Mouse (Mus musculus): Measurements from ENCODE around the gene Coro7. TPM values are rescaled to one million over a fixed set of nuclear protein-coding genes. Genes with fewer than 3 reads are reported as not detected.

Gene Coro7
- total and polyA plus RNA-seq, 2 experiments = 6.1 to 22.7 TPM

GRCm38 (mm10) chr16:4634681-4635080, 44.9 kb downstream of the Coro7 start:
- no peak for DNase-seq (ENCODE audit: extremely low read depth, low read depth, low spot score)
- 94% methylated on average over 9 of the region's 9 CpGs for WGBS

DNA sequence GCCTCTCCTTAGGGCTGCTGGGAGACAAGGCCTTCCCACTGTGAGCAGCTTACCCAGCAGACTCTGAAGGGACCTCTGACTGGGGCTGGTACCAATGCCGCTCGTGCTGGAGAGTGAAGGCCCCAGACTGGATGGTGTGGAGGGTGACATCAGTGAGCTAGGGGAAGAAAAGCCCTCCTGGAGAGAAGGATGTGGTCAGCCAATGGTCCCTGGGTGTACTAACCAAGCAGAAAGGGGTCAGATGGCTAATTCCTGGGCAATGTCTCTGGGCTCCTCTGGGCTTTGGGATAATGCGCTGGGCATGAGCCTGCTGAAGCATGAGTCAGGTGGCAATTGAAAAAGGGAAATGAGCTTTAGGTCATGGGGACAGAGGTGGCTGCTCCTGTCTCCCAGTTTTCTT, 45.9 kb downstream of the Coro7 start:
- H3K27ac ChIP-seq (replicated peaks; ENCODE audit: insufficient read depth, low read depth, low read length) = no peak overlapping the region
- TF ChIP-seq CTCF (IDR thresholded peaks at IDR 0.05; ENCODE audit: low read depth, low read length) = no peak
- no peak for TF ChIP-seq POLR2A (IDR thresholded peaks at IDR 0.05; ENCODE audit: extremely low read depth, insufficient read depth, low read length)
- H3K4me3 ChIP-seq (ENCODE audit: insufficient read depth, low read depth, low read length) = no peak overlapping the region
- no peaks in the 10 kb centered on the region for H3K36me3 ChIP-seq (ENCODE audit: control insufficient read depth, insufficient read depth, low read length)
- H3K9ac ChIP-seq (ENCODE audit: low read depth, low read length) = no peak overlapping the region
- no peaks in the 10 kb centered on the region for H3K27me3 ChIP-seq (ENCODE audit: control insufficient read depth, insufficient read depth, low read length)
- WGBS = 93% methylated on average over 3 of the region's 3 CpGs
- no peaks in the 10 kb centered on the region for H3K4me1 ChIP-seq (ENCODE audit: control insufficient read depth, insufficient read depth, low read length)
- DNase-seq (ENCODE audit: extremely low read depth, low read depth, low spot score) = no peak
- no peaks in the 10 kb centered on the region for H3K79me2 ChIP-seq (ENCODE audit: control insufficient read depth, insufficient read depth, low read length)

More at GRCm38 (mm10) chr16:4634681-4635080, 44.9 kb downstream of the Coro7 start:
- TF ChIP-seq CTCF (IDR thresholded peaks at IDR 0.05; ENCODE audit: low read depth, low read length) (no peak), POLR2A (IDR thresholded peaks at IDR 0.05; ENCODE audit: extremely low read depth, insufficient read depth, low read length) (no peak)
- H3K4me3 ChIP-seq (ENCODE audit: insufficient read depth, low read depth, low read length) = no peak overlapping the region
- no peak overlapping the region for H3K9ac ChIP-seq (ENCODE audit: low read depth, low read length)
- H3K36me3 ChIP-seq (ENCODE audit: control insufficient read depth, insufficient read depth, low read length) = no peaks in the 10 kb centered on the region
- no peak overlapping the region for H3K27ac ChIP-seq (replicated peaks; ENCODE audit: insufficient read depth, low read depth, low read length)
- no peaks in the 10 kb centered on the region for H3K27me3 ChIP-seq (ENCODE audit: control insufficient read depth, insufficient read depth, low read length)
- no peaks in the 10 kb centered on the region for H3K4me1 ChIP-seq (ENCODE audit: control insufficient read depth, insufficient read depth, low read length)
- H3K79me2 ChIP-seq (ENCODE audit: control insufficient read depth, insufficient read depth, low read length) = no peaks in the 10 kb centered on the region

- no peak for DNase-seq (ENCODE audit: extremely low read depth, low read depth, low spot score)
- Histone ChIP-seq H3K36me3 (ENCODE audit: control insufficient read depth, insufficient read depth, low read length) (no peaks in the 10 kb centered on the region), H3K27ac (replicated peaks; ENCODE audit: insufficient read depth, low read depth, low read length) (no peak overlapping the region), H3K27me3 (ENCODE audit: control insufficient read depth, insufficient read depth, low read length) (no peaks in the 10 kb centered on the region), H3K79me2 (ENCODE audit: control insufficient read depth, insufficient read depth, low read length) (no peaks in the 10 kb centered on the region), H3K9ac (ENCODE audit: low read depth, low read length) (no peak overlapping the region), H3K4me3 (ENCODE audit: insufficient read depth, low read depth, low read length) (no peak overlapping the region), H3K4me1 (ENCODE audit: control insufficient read depth, insufficient read depth, low read length) (no peaks in the 10 kb centered on the region)
- peak; percentile 60 for TF ChIP-seq CTCF (IDR thresholded peaks at IDR 0.05; ENCODE audit: low read depth, low read length)
- no peak for TF ChIP-seq POLR2A (IDR thresholded peaks at IDR 0.05; ENCODE audit: extremely low read depth, insufficient read depth, low read length)
- WGBS = 53% methylated on average over 7 of the region's 7 CpGs
These were observed 47.5 kb downstream of the Coro7 start for GRCm38 (mm10) chr16:4632050-4632449.

- Histone ChIP-seq H3K27ac (replicated peaks; ENCODE audit: insufficient read depth, low read depth, low read length) (no peak overlapping the region), H3K9ac (ENCODE audit: low read depth, low read length) (no peak overlapping the region), H3K4me3 (ENCODE audit: insufficient read depth, low read depth, low read length) (no peak overlapping the region), H3K36me3 (ENCODE audit: control insufficient read depth, insufficient read depth, low read length) (no peaks in the 10 kb centered on the region), H3K4me1 (ENCODE audit: control insufficient read depth, insufficient read depth, low read length) (peaks cover 1% of the 10 kb centered on the region; the same call in 1 of the 2 replicates), H3K27me3 (ENCODE audit: control insufficient read depth, insufficient read depth, low read length) (no peaks in the 10 kb centered on the region), H3K79me2 (ENCODE audit: control insufficient read depth, insufficient read depth, low read length) (no peaks in the 10 kb centered on the region)
- DNase-seq (ENCODE audit: extremely low read depth, low read depth, low spot score) = peak; percentile 40
- WGBS = 21% methylated on average over 6 of the region's 6 CpGs
- TF ChIP-seq POLR2A (IDR thresholded peaks at IDR 0.05; ENCODE audit: extremely low read depth, insufficient read depth, low read length) (no peak), CTCF (IDR thresholded peaks at IDR 0.05; ENCODE audit: low read depth, low read length) (peak; percentile 99)
These were observed 49.6 kb downstream of the Coro7 start for GRCm38 (mm10) chr16:4629950-4630349.

DNA sequence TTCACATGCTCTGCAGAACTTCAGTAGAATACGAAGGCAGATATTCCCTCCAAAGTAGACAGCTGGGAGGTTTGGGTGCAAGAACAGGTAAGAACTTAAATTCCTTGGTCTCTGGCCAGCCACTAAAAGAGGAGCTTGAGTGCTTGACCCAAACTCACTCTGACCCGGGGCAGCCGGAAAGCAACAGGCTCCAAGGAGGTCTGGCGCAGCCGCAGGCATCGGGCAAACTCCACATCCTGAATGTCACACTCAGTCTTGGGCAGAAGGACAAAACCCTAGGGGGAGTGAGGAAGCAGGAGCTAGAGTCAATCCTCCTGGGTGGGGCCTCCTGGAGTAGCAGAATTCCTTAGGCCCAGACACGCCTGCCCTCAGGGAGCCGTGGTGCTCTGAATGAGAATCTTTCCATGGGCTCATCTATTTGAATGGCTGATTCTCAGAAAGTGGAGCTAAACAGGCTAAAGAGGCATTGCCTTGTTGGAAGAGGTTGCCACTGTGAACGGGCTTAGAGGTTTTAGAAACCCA, 50.6 kb downstream of the Coro7 start:
- H3K36me3 ChIP-seq (ENCODE audit: control insufficient read depth, insufficient read depth, low read length) = no peaks in the 10 kb centered on the region
- 97% methylated on average over 9 of the region's 9 CpGs for WGBS
- DNase-seq (ENCODE audit: extremely low read depth, low read depth, low spot score) = no peak

GRCm38 (mm10) chr16:4627105-4627504, 52.5 kb downstream of the Coro7 start:
- DNase-seq (ENCODE audit: extremely low read depth, low read depth, low spot score) = no peak
- no peaks in the 10 kb centered on the region for H3K36me3 ChIP-seq (ENCODE audit: control insufficient read depth, insufficient read depth, low read length)
- no peak overlapping the region for H3K27ac ChIP-seq (replicated peaks; ENCODE audit: insufficient read depth, low read depth, low read length)
- peaks cover 16% of the 10 kb centered on the region for H3K79me2 ChIP-seq (ENCODE audit: control insufficient read depth, insufficient read depth, low read length)
- WGBS = 91% methylated on average over 6 of the region's 6 CpGs
- H3K9ac ChIP-seq (ENCODE audit: low read depth, low read length) = no peak overlapping the region
- TF ChIP-seq POLR2A (IDR thresholded peaks at IDR 0.05; ENCODE audit: extremely low read depth, insufficient read depth, low read length) = no peak
- TF ChIP-seq CTCF (IDR thresholded peaks at IDR 0.05; ENCODE audit: low read depth, low read length) = no peak
- H3K4me1 ChIP-seq (ENCODE audit: control insufficient read depth, insufficient read depth, low read length) = peaks cover 10% of the 10 kb centered on the region
- H3K4me3 ChIP-seq (ENCODE audit: insufficient read depth, low read depth, low read length) = no peak overlapping the region
- no peaks in the 10 kb centered on the region for H3K27me3 ChIP-seq (ENCODE audit: control insufficient read depth, insufficient read depth, low read length)

More for the DNA sequence above, 50.6 kb downstream of the Coro7 start:
- H3K4me3 ChIP-seq (ENCODE audit: insufficient read depth, low read depth, low read length) = no peak overlapping the region
- peaks cover 3% of the 10 kb centered on the region; the same call in 1 of the 2 replicates for H3K4me1 ChIP-seq (ENCODE audit: control insufficient read depth, insufficient read depth, low read length)
- H3K9ac ChIP-seq (ENCODE audit: low read depth, low read length) = no peak overlapping the region
- no peak overlapping the region for H3K27ac ChIP-seq (replicated peaks; ENCODE audit: insufficient read depth, low read depth, low read length)
- no peaks in the 10 kb centered on the region for H3K27me3 ChIP-seq (ENCODE audit: control insufficient read depth, insufficient read depth, low read length)
- no peaks in the 10 kb centered on the region for H3K79me2 ChIP-seq (ENCODE audit: control insufficient read depth, insufficient read depth, low read length)
- TF ChIP-seq POLR2A (IDR thresholded peaks at IDR 0.05; ENCODE audit: extremely low read depth, insufficient read depth, low read length) (no peak), CTCF (IDR thresholded peaks at IDR 0.05; ENCODE audit: low read depth, low read length) (no peak)
